9 mouse cellular contexts compared by ENCODE assay signal in the genomic region with DNA sequence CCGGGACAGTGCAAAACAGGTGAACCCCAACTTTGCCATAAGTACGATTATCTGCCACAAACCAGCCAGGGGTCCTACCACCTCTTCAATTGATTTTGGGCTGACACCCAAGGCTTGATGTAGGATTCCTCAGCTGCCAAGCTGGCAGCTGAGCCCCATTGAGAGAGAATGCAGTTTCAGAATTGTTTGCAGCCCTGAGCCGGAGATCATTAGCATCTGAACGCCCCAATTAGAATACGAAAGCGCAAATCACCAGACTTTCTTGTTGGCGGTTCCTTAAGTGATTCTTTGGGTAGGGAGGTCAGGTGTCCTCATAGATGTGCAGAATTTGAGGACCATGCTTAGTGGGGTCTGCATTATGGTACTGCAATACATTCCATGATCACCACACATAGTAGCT. TPM values are rescaled to one million over a fixed set of nuclear protein-coding genes. Genes with fewer than 3 reads are reported as not detected.
DNase-seq lines count a peak whose midpoint lies in the region; ATAC-seq lines count a peak whose summit lies in the region.
"Had no signal": no experiment of that assay in that cellular context is flagged by ENCODE, and none has a peak within 500 bp of the region (broad histone marks: within the 10 kb centered on the region; RNA-seq: fewer than 3 reads in every experiment).

No protein-coding gene starts in this region.

- peak overlapping the region; percentile 46; the same call in 1 of the 2 replicates for H3K4me2 ChIP-seq in embryonic facial prominence, embryonic 13.5 days
- H3K4me2 ChIP-seq in limb, embryonic 13.5 days (replicated peaks): peak overlapping the region; percentile 56
- peak overlapping the region; percentile 31 for H3K4me2 ChIP-seq in hindbrain, embryonic 11.5 days (replicated peaks; ENCODE audit: low read depth, low read length)
- H3K4me2 ChIP-seq in neural tube, embryonic 12.5 days (replicated peaks): peak overlapping the region; percentile 64
- H3K4me2 ChIP-seq in kidney, embryonic 16.5 days (replicated peaks; ENCODE audit: low read depth, low read length): no peak overlapping the region

- WGBS in embryonic facial prominence, embryonic 13.5 days: 56% methylated on average over 7 of the region's 7 CpGs
- WGBS in embryonic facial prominence, embryonic 10.5 days: 62% methylated on average over 7 of the region's 7 CpGs
- 57% methylated on average over 7 of the region's 7 CpGs for WGBS in limb, embryonic 13.5 days
- 60% methylated on average over 7 of the region's 7 CpGs for WGBS in limb, embryonic 10.5 days
- 51% methylated on average over 7 of the region's 7 CpGs for WGBS in hindbrain, embryonic 11.5 days
- 42% methylated on average over 7 of the region's 7 CpGs for WGBS in neural tube, embryonic 12.5 days
- WGBS in kidney, embryonic 16.5 days: 55% methylated on average over 7 of the region's 7 CpGs

- no peaks in the 10 kb centered on the region for H3K27me3 ChIP-seq in embryonic facial prominence, embryonic 13.5 days
- no peaks in the 10 kb centered on the region for H3K27me3 ChIP-seq in embryonic facial prominence, embryonic 10.5 days (replicated peaks; ENCODE audit: low read depth, poor library complexity, severe bottlenecking)
- H3K27me3 ChIP-seq in limb, embryonic 13.5 days: no peaks in the 10 kb centered on the region
- 0 out of 2 replicates have a peak, but pooled peaks cover 2% of the 10 kb centered on the region for H3K27me3 ChIP-seq in limb, embryonic 10.5 days (ENCODE audit: low read depth, poor library complexity, severe bottlenecking)
- peaks cover 6% of the 10 kb centered on the region; the same call in 1 of the 2 replicates for H3K27me3 ChIP-seq in hindbrain, embryonic 11.5 days (ENCODE audit: control insufficient read depth, insufficient read depth, low read length)
- H3K27me3 ChIP-seq in neural tube, embryonic 12.5 days (replicated peaks): no peaks in the 10 kb centered on the region
- no peaks in the 10 kb centered on the region for H3K27me3 ChIP-seq in kidney, embryonic 16.5 days (ENCODE audit: insufficient read depth, low read length)

- H3K27ac ChIP-seq in embryonic facial prominence, embryonic 13.5 days: no peak overlapping the region
- no peak overlapping the region for H3K27ac ChIP-seq in embryonic facial prominence, embryonic 10.5 days (replicated peaks)
- H3K27ac ChIP-seq in limb, embryonic 13.5 days: no peak overlapping the region
- no peak overlapping the region; the same call in 1 of the 2 replicates for H3K27ac ChIP-seq in limb, embryonic 10.5 days
- no peak overlapping the region for H3K27ac ChIP-seq in hindbrain, embryonic 11.5 days (ENCODE audit: low read depth, low read length)
- H3K27ac ChIP-seq in neural tube, embryonic 12.5 days: no peak overlapping the region
- H3K27ac ChIP-seq in kidney, embryonic 16.5 days (ENCODE audit: low read length): no peak overlapping the region

- peaks cover 4% of the 10 kb centered on the region; the same call in 1 of the 2 replicates for H3K36me3 ChIP-seq in embryonic facial prominence, embryonic 13.5 days
- peaks cover 8% of the 10 kb centered on the region; the same call in 1 of the 2 replicates for H3K36me3 ChIP-seq in embryonic facial prominence, embryonic 10.5 days (replicated peaks)
- no peaks in the 10 kb centered on the region for H3K36me3 ChIP-seq in limb, embryonic 13.5 days
- peaks cover 9% of the 10 kb centered on the region for H3K36me3 ChIP-seq in limb, embryonic 10.5 days
- no peaks in the 10 kb centered on the region for H3K36me3 ChIP-seq in hindbrain, embryonic 11.5 days (ENCODE audit: control insufficient read depth, insufficient read depth, low read length)
- H3K36me3 ChIP-seq in neural tube, embryonic 12.5 days: no peaks in the 10 kb centered on the region
- no peaks in the 10 kb centered on the region for H3K36me3 ChIP-seq in kidney, embryonic 16.5 days (ENCODE audit: insufficient read depth, low read length)

- H3K9me3 ChIP-seq in embryonic facial prominence, embryonic 13.5 days: peaks cover 27% of the 10 kb centered on the region
- peaks cover 30% of the 10 kb centered on the region for H3K9me3 ChIP-seq in embryonic facial prominence, embryonic 10.5 days
- peaks cover 34% of the 10 kb centered on the region for H3K9me3 ChIP-seq in limb, embryonic 13.5 days
- peaks cover 13% of the 10 kb centered on the region for H3K9me3 ChIP-seq in limb, embryonic 10.5 days (replicated peaks)
- H3K9me3 ChIP-seq in hindbrain, embryonic 11.5 days (ENCODE audit: control insufficient read depth, low read length): no peaks in the 10 kb centered on the region
- peaks cover 4% of the 10 kb centered on the region; the same call in 1 of the 2 replicates for H3K9me3 ChIP-seq in neural tube, embryonic 12.5 days
- H3K9me3 ChIP-seq in kidney, embryonic 16.5 days (ENCODE audit: low read length): peaks cover 19% of the 10 kb centered on the region; the same call in 1 of the 2 replicates

- peaks cover 32% of the 10 kb centered on the region for H3K4me1 ChIP-seq in embryonic facial prominence, embryonic 13.5 days
- peaks cover 42% of the 10 kb centered on the region for H3K4me1 ChIP-seq in embryonic facial prominence, embryonic 10.5 days
- H3K4me1 ChIP-seq in limb, embryonic 13.5 days: peaks cover 26% of the 10 kb centered on the region
- peaks cover 37% of the 10 kb centered on the region for H3K4me1 ChIP-seq in limb, embryonic 10.5 days
- no peaks in the 10 kb centered on the region for H3K4me1 ChIP-seq in hindbrain, embryonic 11.5 days (replicated peaks; ENCODE audit: control insufficient read depth, insufficient read depth, low read length)
- peaks cover 6% of the 10 kb centered on the region for H3K4me1 ChIP-seq in neural tube, embryonic 12.5 days
- H3K4me1 ChIP-seq in kidney, embryonic 16.5 days (ENCODE audit: insufficient read depth, low read length): peaks cover 11% of the 10 kb centered on the region

- no peak for DNase-seq in embryonic facial prominence, embryonic 10.5 days (ENCODE audit: low spot score)
- no peak for DNase-seq in limb, embryonic 10.5 days (ENCODE audit: low spot score)
- DNase-seq in hindbrain, embryonic 11.5 days (ENCODE audit: low spot score): no peak
- DNase-seq in cerebellum, postnatal 36 days: no peak

- H3K4me3 ChIP-seq in embryonic facial prominence, embryonic 13.5 days: no peak overlapping the region; the same call in 1 of the 2 replicates
- no peak overlapping the region for H3K4me3 ChIP-seq in embryonic facial prominence, embryonic 10.5 days
- no peak overlapping the region for H3K4me3 ChIP-seq in limb, embryonic 13.5 days
- no peak overlapping the region; the same call in 1 of the 2 replicates for H3K4me3 ChIP-seq in limb, embryonic 10.5 days
- H3K4me3 ChIP-seq in hindbrain, embryonic 11.5 days (ENCODE audit: low read depth, low read length): no peak overlapping the region
- no peak overlapping the region for H3K4me3 ChIP-seq in neural tube, embryonic 12.5 days
- no peak overlapping the region for H3K4me3 ChIP-seq in kidney, embryonic 16.5 days (ENCODE audit: low read length)

- ATAC-seq in embryonic facial prominence, embryonic 13.5 days (ENCODE audit: insufficient number of reproducible peaks, insufficient read depth, low FRiP score, low TSS enrichment, low read depth): no peak
- no peak for ATAC-seq in limb, embryonic 13.5 days (ENCODE audit: low FRiP score, low read depth)
- ATAC-seq in hindbrain, embryonic 11.5 days (ENCODE audit: low FRiP score): no peak
- no peak for ATAC-seq in neural tube, embryonic 12.5 days (ENCODE audit: low FRiP score, low read depth)
- no peak for ATAC-seq in kidney, embryonic 16.5 days (ENCODE audit: low FRiP score, low TSS enrichment)
- ATAC-seq: Patski had no signal

- no peak overlapping the region for H3K9ac ChIP-seq in embryonic facial prominence, embryonic 13.5 days
- H3K9ac ChIP-seq in limb, embryonic 13.5 days: no peak overlapping the region
- no peak overlapping the region for H3K9ac ChIP-seq in hindbrain, embryonic 11.5 days (ENCODE audit: low read depth, low read length)
- H3K9ac ChIP-seq in neural tube, embryonic 12.5 days: no peak overlapping the region
- H3K9ac ChIP-seq in kidney, embryonic 16.5 days (replicated peaks; ENCODE audit: low read length): no peak overlapping the region

RNA-seq across cellular contexts. Expression of gene Mrpl23, which starts 48.7 kb away (rescaled TPM):
- 36.0 and 36.7 TPM in 2 replicates for polyA plus RNA-seq in embryonic facial prominence, embryonic 13.5 days (2015; fragmentation: Nextera tagmentation; extraction: Ambion mirVana)
- 18.1 and 22.4 TPM in 2 replicates for polyA plus RNA-seq in embryonic facial prominence, embryonic 10.5 days (2016; fragmentation: Nextera tagmentation; extraction: Ambion mirVana)
- polyA plus RNA-seq in limb, embryonic 13.5 days (2015; fragmentation: Nextera tagmentation; extraction: Ambion mirVana): 27.3 and 35.1 TPM in 2 replicates
- polyA plus RNA-seq in limb, embryonic 10.5 days (2016; fragmentation: Nextera tagmentation; extraction: Ambion mirVana): 25.9 and 33.7 TPM in 2 replicates
- polyA plus RNA-seq in hindbrain, embryonic 11.5 days (2014; fragmentation: Nextera tagmentation; extraction: Ambion mirVana): 13.5 and 13.9 TPM in 2 replicates
- 13.5 and 14.7 TPM in 2 replicates for polyA plus RNA-seq in neural tube, embryonic 12.5 days (2016; fragmentation: Nextera tagmentation; extraction: Ambion mirVana)
- 24.4 and 24.6 TPM in 2 replicates for polyA plus RNA-seq in kidney, embryonic 16.5 days (2015; fragmentation: Nextera tagmentation; extraction: Ambion mirVana)
